Mouse (Mus musculus): ENCODE results near the gene Yipf2.

GRCm38 (mm10) chr9:21635639-21636038, 43.0 kb upstream of the Yipf2 start:
- no peak for TF ChIP-seq POLR2A (IDR thresholded peaks at IDR 0.05; ENCODE audit: low read depth, low read length)
- no peak for TF ChIP-seq CTCF (conservative IDR thresholded peaks at IDR 0.05 in 1 of 2, IDR thresholded peaks at IDR 0.05 in 1 of 2; ENCODE audit: low read depth in 2 of 2, low read length in 2 of 2)
- TF ChIP-seq EP300 (IDR thresholded peaks at IDR 0.05; ENCODE audit: low read length): no peak
- no peak for TF ChIP-seq MAX (IDR thresholded peaks at IDR 0.05; ENCODE audit: low read length)
- no peak for TF ChIP-seq SMC3 (IDR thresholded peaks at IDR 0.05; ENCODE audit: low read depth, low read length)
- TF ChIP-seq NELFE (IDR thresholded peaks at IDR 0.05; ENCODE audit: low read depth, low read length): no peak
- no peak for TF ChIP-seq CHD1 (IDR thresholded peaks at IDR 0.05; ENCODE audit: low read depth, low read length)
- no peak for TF ChIP-seq E2F4 (IDR thresholded peaks at IDR 0.05; ENCODE audit: insufficient replicate concordance, low read depth, low read length)
- no peak for TF ChIP-seq MEF2A (IDR thresholded peaks at IDR 0.05; ENCODE audit: borderline replicate concordance, low read depth, low read length)
- TF ChIP-seq UBTF (IDR thresholded peaks at IDR 0.05; ENCODE audit: low read depth, low read length): no peak
- no peak for TF ChIP-seq ZKSCAN1 (IDR thresholded peaks at IDR 0.05; ENCODE audit: borderline replicate concordance, low read depth, low read length)

Measured in CH12.LX (cell line).